Mouse (Mus musculus): ENCODE data around the gene Numb.

DNA sequence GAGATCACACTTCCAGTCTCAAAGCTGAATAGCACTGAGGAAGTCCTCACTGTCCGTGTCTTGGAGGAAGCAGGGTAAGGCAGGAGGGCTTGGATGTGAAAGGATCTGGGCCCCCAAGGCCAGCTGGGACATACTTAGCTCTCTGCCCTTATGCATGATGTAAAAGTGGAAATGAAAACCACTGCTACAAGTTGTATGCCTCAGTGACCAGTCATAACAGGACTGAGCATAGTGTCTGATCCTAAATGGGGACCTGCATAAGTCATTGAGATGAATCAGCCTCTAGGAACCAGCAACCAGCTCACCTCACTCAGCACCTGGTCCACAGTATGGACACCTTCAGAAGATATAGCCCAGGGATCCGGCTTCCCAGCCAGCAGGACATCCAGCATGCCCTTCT is 46.6 kb downstream of the Numb start:
- TF ChIP-seq CTCF (IDR thresholded peaks at IDR 0.05; ENCODE audit: control insufficient read depth, insufficient read depth, insufficient read length), result no peak
- TF ChIP-seq USF1 (IDR thresholded peaks at IDR 0.05; ENCODE audit: low read depth), result no peak
- no peak for TF ChIP-seq MYOD1 (IDR thresholded peaks at IDR 0.05; ENCODE audit: control insufficient read depth, insufficient read length, low read depth)
- no peak for TF ChIP-seq FOSL1 (IDR thresholded peaks at IDR 0.05; ENCODE audit: insufficient read depth, low read length, poor library complexity, severe bottlenecking)
- no peak for TF ChIP-seq MAX (IDR thresholded peaks at IDR 0.05)
